Mouse (Mus musculus): ENCODE data around the gene Gng7. TPM values are rescaled to one million over a fixed set of nuclear protein-coding genes. Genes with fewer than 3 reads are reported as not detected.
"Not testable (repeated sequence)": the region's sequence is repeated elsewhere in the genome, so short reads cannot be mapped to it uniquely, and the experiment has no call there.

Gene Gng7
- polyA plus RNA-seq, 1 experiment from 2014 or later = 5.7 TPM

DNA sequence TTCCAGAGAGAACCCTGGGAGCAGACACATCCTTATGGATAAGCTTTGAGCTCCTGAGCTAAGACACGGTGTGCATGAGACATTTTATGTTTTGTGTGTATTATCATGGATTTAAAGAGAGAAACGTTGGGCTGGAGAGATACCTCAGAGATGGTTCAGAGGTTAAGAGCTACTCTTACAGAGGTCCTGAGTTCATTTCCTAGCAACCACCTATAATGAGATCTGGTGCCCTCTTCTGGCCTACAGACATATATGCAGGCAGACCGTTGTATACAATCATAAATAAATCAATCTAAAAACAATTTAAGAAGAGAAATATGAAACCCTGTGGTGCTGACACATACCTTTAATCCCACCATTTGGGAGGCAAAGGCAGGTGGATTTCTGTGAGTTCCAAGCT is 23.7 kb downstream of the Gng7 start:
- ATAC-seq (ENCODE audit: low read depth) = no peak
- Histone ChIP-seq H3K4me2 (ENCODE audit: low read depth, low read length) (no peak overlapping the region), H3K36me3 (ENCODE audit: control insufficient read depth, insufficient read depth, low read length) (no peaks in the 10 kb centered on the region), H3K9ac (ENCODE audit: low read length) (no peak overlapping the region), H3K9me3 (ENCODE audit: control insufficient read depth, low read length) (no peaks in the 10 kb centered on the region), H3K27ac (ENCODE audit: low read length) (no peak overlapping the region), H3K4me3 (ENCODE audit: low read length) (no peak overlapping the region), H3K27me3 (ENCODE audit: control insufficient read depth, insufficient read depth, low read depth, low read length) (peaks cover 13% of the 10 kb centered on the region), H3K4me1 (replicated peaks; ENCODE audit: control insufficient read depth, insufficient read depth, low read length) (peaks cover 6% of the 10 kb centered on the region)
- 9% methylated on average over 3 of the region's 3 CpGs for WGBS

DNA sequence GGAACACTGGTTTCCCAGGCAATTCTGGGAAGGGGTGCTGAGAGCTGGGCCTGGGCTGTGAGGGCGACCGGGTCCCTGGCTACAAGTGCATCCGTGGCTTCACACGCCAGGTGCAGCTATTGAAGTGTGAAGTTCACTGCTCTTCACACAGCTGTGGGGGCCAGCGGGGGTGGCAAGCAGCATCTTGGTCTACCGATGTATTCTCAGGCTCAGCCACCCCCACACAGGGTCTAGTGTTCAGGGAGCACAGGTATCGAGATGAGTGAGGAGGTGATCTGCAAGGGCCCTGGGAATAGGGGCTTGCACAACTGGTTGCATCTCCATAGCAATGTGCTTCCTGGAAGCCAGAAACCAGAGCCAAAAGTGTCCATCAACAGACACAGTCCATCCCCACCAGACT is 24.3 kb downstream of the Gng7 start:
- H3K9me3 ChIP-seq (ENCODE audit: control insufficient read depth, low read length) = no peaks in the 10 kb centered on the region
- ATAC-seq (ENCODE audit: low read depth) = no peak
- H3K4me1 ChIP-seq (replicated peaks; ENCODE audit: control insufficient read depth, insufficient read depth, low read length) = peaks cover 7% of the 10 kb centered on the region
- no peak overlapping the region for H3K4me3 ChIP-seq (ENCODE audit: low read length)
- WGBS = 63% methylated on average over 7 of the region's 7 CpGs
- H3K27ac ChIP-seq (ENCODE audit: low read length) = no peak overlapping the region
- no peaks in the 10 kb centered on the region for H3K36me3 ChIP-seq (ENCODE audit: control insufficient read depth, insufficient read depth, low read length)
- no peak overlapping the region for H3K4me2 ChIP-seq (ENCODE audit: low read depth, low read length)
- peaks cover 18% of the 10 kb centered on the region for H3K27me3 ChIP-seq (ENCODE audit: control insufficient read depth, insufficient read depth, low read depth, low read length)
- H3K9ac ChIP-seq (ENCODE audit: low read length) = no peak overlapping the region

DNA sequence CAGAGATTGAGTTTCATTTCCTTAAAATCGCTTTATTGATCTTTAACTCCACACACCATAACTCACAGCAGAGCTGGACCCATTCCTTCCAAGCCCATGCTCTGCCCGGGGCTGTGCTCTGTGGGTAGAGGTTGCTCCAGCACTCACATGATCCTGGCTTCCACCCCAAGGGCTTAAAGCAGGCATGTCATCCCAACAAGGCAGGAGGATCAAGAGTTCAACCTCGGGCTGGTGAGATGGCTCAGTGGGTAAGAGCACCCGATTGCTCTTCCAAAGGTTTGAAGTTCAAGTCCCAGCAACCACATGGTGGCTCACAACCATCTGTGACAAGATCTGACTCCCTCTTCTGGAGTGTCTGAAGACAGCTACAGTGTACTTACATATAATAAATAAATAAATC is 24.9 kb downstream of the Gng7 start:
- ATAC-seq (ENCODE audit: low read depth); H3K27ac ChIP-seq (ENCODE audit: low read length); H3K4me1 ChIP-seq (replicated peaks; ENCODE audit: control insufficient read depth, insufficient read depth, low read length); H3K36me3 ChIP-seq (ENCODE audit: control insufficient read depth, insufficient read depth, low read length); H3K4me3 ChIP-seq (ENCODE audit: low read length); H3K4me2 ChIP-seq (ENCODE audit: low read depth, low read length); H3K9me3 ChIP-seq (ENCODE audit: control insufficient read depth, low read length); H3K9ac ChIP-seq (ENCODE audit: low read length): not testable (repeated sequence)
- WGBS = 51% methylated on average over 4 of the region's 4 CpGs
- H3K27me3 ChIP-seq (ENCODE audit: control insufficient read depth, insufficient read depth, low read depth, low read length) = peaks cover 23% of the 10 kb centered on the region

DNA sequence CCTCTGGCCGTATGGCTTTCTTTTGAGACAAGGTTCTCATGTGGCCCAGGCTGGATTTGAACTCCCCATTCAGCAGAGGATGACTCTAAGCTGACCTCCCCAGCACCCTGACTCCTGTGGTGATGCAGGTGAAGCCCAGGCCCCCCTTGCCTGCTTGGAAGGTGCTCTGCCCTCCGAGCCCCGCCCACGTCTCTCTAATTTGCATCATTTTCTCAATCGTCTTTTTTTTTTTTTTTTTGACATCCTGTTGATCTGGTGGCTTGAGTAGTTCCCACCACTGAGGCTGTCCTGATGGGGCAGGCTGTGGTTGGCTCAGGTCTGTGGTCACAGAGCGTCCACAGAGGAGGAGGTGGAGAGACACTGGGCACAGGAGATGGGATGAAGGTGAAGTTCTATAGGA is 25.3 kb downstream of the Gng7 start:
- Histone ChIP-seq H3K27ac (ENCODE audit: low read length) (no peak overlapping the region), H3K4me3 (ENCODE audit: low read length) (no peak overlapping the region), H3K9me3 (ENCODE audit: control insufficient read depth, low read length) (no peaks in the 10 kb centered on the region), H3K4me2 (ENCODE audit: low read depth, low read length) (no peak overlapping the region), H3K4me1 (replicated peaks; ENCODE audit: control insufficient read depth, insufficient read depth, low read length) (peaks cover 10% of the 10 kb centered on the region), H3K27me3 (ENCODE audit: control insufficient read depth, insufficient read depth, low read depth, low read length) (peaks cover 20% of the 10 kb centered on the region), H3K36me3 (ENCODE audit: control insufficient read depth, insufficient read depth, low read length) (no peaks in the 10 kb centered on the region), H3K9ac (ENCODE audit: low read length) (no peak overlapping the region)
- no peak for ATAC-seq (ENCODE audit: low read depth)
- WGBS = 58% methylated on average over 6 of the region's 6 CpGs

DNA sequence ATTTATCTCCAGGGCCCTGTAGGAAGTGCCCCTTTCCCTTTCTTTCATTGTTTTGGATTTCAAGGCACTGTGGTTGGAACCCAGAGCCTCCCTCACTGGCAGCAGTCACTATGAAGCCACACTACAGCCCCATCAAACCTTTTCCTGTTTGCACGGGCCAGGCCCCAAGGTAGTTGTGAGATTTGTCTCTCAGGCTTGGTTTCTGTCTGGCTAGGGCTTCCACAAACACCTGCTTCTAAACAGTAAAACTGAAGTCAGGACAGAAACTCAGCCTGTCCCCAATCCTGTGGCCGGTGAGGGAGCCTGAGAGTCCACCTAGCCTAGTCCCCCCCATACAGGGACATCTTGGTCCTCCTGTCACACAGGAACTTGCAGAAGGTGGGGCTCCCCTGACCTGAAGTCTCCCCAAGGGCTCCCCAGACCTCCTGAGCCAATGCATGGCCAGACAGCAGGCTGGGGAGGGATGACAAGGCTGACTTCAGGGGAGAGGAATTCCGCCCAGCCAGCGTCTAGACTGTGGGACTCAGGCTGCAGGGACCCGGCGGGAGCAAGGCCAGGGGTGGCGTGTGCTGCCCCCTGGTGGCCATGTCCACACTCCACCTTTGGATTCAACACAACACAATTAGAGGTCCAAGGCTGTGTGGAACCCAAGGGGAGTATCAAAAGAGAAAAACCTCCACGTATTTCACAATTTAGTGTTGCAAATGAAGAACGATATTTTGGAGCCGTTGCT is 26.9 kb downstream of the Gng7 start:
- peak; percentile 90 for ATAC-seq (ENCODE audit: low read depth)
- no peaks in the 10 kb centered on the region for H3K36me3 ChIP-seq (ENCODE audit: control insufficient read depth, insufficient read depth, low read length)
- no peak overlapping the region for H3K4me3 ChIP-seq (ENCODE audit: low read length)
- 9% methylated on average over 10 of the region's 10 CpGs for WGBS
- peaks cover 10% of the 10 kb centered on the region for H3K4me1 ChIP-seq (replicated peaks; ENCODE audit: control insufficient read depth, insufficient read depth, low read length)
- peak overlapping the region; percentile 52; the same call in 1 of the 2 replicates for H3K27ac ChIP-seq (ENCODE audit: low read length)
- peaks cover 17% of the 10 kb centered on the region for H3K27me3 ChIP-seq (ENCODE audit: control insufficient read depth, insufficient read depth, low read depth, low read length)
- peak overlapping the region; percentile 47 for H3K9ac ChIP-seq (ENCODE audit: low read length)
- H3K9me3 ChIP-seq (ENCODE audit: control insufficient read depth, low read length) = no peaks in the 10 kb centered on the region
- no peak overlapping the region for H3K4me2 ChIP-seq (ENCODE audit: low read depth, low read length)

DNA sequence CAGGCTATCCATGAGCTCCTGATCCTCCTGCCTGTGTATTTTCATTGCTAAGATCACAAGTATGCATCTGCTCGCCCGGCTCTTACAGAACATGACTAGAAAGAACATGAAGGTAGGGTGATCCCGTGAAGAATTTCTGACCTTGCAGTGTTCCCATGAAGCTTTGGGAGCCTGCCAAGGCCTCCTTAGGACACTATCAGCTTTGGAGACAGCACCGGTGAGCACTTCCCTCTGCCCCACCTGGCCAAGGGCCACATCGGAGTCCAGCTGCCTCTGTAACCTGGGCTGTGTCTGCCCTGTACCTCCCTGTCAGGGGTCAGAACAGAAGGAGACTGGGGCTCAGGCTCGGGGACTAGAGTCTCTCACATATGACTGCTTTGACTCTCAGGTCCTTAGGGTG is 28.0 kb downstream of the Gng7 start:
- Histone ChIP-seq H3K4me1 (replicated peaks; ENCODE audit: control insufficient read depth, insufficient read depth, low read length) (peaks cover 10% of the 10 kb centered on the region), H3K4me3 (ENCODE audit: low read length) (no peak overlapping the region), H3K27me3 (ENCODE audit: control insufficient read depth, insufficient read depth, low read depth, low read length) (peaks cover 17% of the 10 kb centered on the region), H3K4me2 (ENCODE audit: low read depth, low read length) (no peak overlapping the region), H3K9ac (ENCODE audit: low read length) (no peak overlapping the region), H3K27ac (ENCODE audit: low read length) (no peak overlapping the region), H3K36me3 (ENCODE audit: control insufficient read depth, insufficient read depth, low read length) (no peaks in the 10 kb centered on the region), H3K9me3 (ENCODE audit: control insufficient read depth, low read length) (no peaks in the 10 kb centered on the region)
- ATAC-seq (ENCODE audit: low read depth) = no peak
- WGBS = 58% methylated on average over 6 of the region's 6 CpGs

DNA sequence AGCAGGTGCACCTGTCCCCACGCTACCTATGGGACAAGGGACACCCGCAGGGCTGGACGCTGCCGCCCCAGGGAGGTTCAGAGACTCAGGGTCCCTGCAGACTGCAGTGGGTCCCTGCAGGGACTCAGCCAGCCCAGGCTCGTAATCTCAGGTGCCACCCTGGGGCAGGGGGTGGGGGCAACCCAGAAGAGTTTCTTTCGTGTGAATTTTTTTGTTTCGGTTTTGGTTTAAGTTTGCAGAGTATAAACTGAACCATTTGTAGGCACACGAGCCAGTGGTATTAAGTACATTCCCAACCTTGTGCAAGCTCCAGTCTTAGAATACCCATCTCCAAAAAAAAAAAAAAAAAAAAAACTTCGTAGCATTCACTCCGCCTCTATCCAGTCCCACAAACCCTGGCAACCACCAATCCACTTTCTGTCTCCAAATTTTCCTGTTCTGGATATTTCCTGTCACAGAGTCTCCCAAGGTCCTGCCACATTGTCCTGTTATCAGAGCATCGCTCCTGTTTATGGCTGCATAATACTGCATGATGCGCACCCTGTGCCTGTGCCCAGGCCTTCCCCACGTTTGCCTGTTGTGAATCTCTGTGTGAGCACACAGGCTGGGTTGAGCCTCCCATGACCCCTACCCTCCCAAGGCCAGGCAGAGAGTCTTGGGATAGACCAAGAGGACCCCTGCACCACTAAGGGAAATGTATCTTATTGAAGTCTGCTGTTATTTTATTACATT is 28.6 kb downstream of the Gng7 start:
- H3K4me2 ChIP-seq (ENCODE audit: low read depth, low read length) = peak overlapping the region; percentile 55

DNA sequence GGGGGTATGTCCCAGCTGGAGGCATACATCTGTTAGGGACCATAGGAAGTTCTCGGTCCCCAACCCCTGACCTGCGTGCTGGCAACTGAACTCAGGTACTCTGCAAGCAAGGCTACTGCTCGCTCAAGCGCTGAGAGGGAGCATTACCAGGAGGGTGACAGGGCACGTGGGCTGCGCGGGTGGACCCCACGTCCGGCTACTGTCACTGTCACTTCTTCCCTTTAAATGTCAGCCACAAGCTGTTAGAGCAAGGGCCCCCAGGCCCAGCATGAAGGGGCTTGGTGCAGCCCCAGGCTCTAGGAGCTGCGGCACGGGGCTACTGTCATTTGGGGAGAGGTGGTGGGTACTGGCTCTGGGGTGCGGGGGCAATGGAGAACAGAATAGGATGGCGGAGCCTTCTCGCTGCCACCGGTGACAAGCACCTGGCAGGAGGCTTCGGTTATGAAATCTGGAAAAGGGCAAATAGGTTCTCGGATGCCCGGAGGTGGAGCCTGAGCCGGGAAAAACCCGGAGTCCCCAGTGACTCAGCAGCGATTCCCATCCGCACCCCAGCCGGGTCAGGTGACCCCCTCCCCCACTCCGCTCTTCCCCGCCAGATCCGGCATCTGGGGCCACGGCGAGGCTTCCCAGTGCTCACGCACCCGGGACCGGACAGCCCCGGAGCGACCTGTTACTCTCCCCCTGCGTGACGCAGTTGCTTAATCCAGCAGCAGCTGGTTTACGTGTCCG is 29.3 kb downstream of the Gng7 start:
- WGBS = 9% methylated on average over 36 of the region's 37 CpGs
- no peak overlapping the region for H3K27ac ChIP-seq (ENCODE audit: low read length)
- no peaks in the 10 kb centered on the region for H3K36me3 ChIP-seq (ENCODE audit: control insufficient read depth, insufficient read depth, low read length)
- peaks cover 10% of the 10 kb centered on the region for H3K4me1 ChIP-seq (replicated peaks; ENCODE audit: control insufficient read depth, insufficient read depth, low read length)
- ATAC-seq (ENCODE audit: low read depth) = peak; percentile 1; the same call in 1 of the 2 replicates
- peak overlapping the region; percentile 55 for H3K4me2 ChIP-seq (ENCODE audit: low read depth, low read length)
- H3K9me3 ChIP-seq (ENCODE audit: control insufficient read depth, low read length) = no peaks in the 10 kb centered on the region
- peak overlapping the region; percentile 62 for H3K9ac ChIP-seq (ENCODE audit: low read length)
- H3K27me3 ChIP-seq (ENCODE audit: control insufficient read depth, insufficient read depth, low read depth, low read length) = peaks cover 17% of the 10 kb centered on the region
- H3K4me3 ChIP-seq (ENCODE audit: low read length) = peak overlapping the region; percentile 42

More for the DNA sequence above, 28.6 kb downstream of the Gng7 start:
- peaks cover 10% of the 10 kb centered on the region for H3K4me1 ChIP-seq (replicated peaks; ENCODE audit: control insufficient read depth, insufficient read depth, low read length)
- 31% methylated on average over 13 of the region's 13 CpGs for WGBS
- peaks cover 17% of the 10 kb centered on the region for H3K27me3 ChIP-seq (ENCODE audit: control insufficient read depth, insufficient read depth, low read depth, low read length)
- H3K27ac ChIP-seq (ENCODE audit: low read length) = no peak overlapping the region
- peak; percentile 24; the same call in 1 of the 2 replicates for ATAC-seq (ENCODE audit: low read depth)
- H3K9ac ChIP-seq (ENCODE audit: low read length) = peak overlapping the region; percentile 62
- H3K9me3 ChIP-seq (ENCODE audit: control insufficient read depth, low read length) = no peaks in the 10 kb centered on the region
- peak overlapping the region; percentile 42 for H3K4me3 ChIP-seq (ENCODE audit: low read length)
- no peaks in the 10 kb centered on the region for H3K36me3 ChIP-seq (ENCODE audit: control insufficient read depth, insufficient read depth, low read length)

DNA sequence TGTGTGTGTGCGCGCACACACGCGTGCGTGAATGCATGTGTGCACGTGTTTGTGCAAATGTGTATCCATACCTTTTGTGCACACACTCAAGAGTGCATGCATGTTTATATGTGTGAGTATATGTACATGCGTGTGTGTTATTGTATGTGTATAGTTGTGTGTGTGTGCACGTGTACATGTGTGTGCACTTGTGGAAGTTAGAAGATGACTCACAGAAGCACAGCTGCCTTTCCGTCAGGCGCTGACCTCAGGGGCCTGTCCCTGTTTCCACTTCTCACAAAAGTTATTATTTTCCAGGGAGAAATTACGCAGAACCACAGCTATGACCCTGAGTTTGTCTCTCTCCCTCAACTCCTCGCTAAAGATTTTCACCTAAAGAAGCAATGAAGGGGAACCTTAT is 30.5 kb downstream of the Gng7 start:
- Histone ChIP-seq H3K9me3 (ENCODE audit: control insufficient read depth, low read length) (no peaks in the 10 kb centered on the region), H3K36me3 (ENCODE audit: control insufficient read depth, insufficient read depth, low read length) (no peaks in the 10 kb centered on the region), H3K4me3 (ENCODE audit: low read length) (no peak overlapping the region), H3K9ac (ENCODE audit: low read length) (no peak overlapping the region), H3K4me1 (replicated peaks; ENCODE audit: control insufficient read depth, insufficient read depth, low read length) (peaks cover 10% of the 10 kb centered on the region), H3K4me2 (ENCODE audit: low read depth, low read length) (no peak overlapping the region), H3K27ac (ENCODE audit: low read length) (no peak overlapping the region), H3K27me3 (ENCODE audit: control insufficient read depth, insufficient read depth, low read depth, low read length) (peaks cover 17% of the 10 kb centered on the region)
- 89% methylated on average over 12 of the region's 12 CpGs for WGBS
- ATAC-seq (ENCODE audit: low read depth) = no peak

Measured in lung, embryonic 16.5 days (tissue).